Mouse (Mus musculus) intestine, embryonic 14.5 days (tissue): ENCODE results near the gene Slc8a1. TPM values are rescaled to one million over a fixed set of nuclear protein-coding genes. Genes with fewer than 3 reads are reported as not detected.
A peak's percentile ranks its signal among the peaks of the same experiment; 100 is the strongest.

Experiments used
- ATAC-seq: fragments of 200-750 bp; cut with Nextera tagmentation; replicated peaks from 2 replicates; pipeline ENCODE4 v1.8.0; 2017; ENCODE audit warnings: low read depth, moderate number of reproducible peaks, moderate TSS enrichment, moderate library complexity; ENCODE audit not compliant: low FRiP score, low TSS enrichment
- DNase-seq: peaks from one replicate; pipeline ENCODE4 v3.0.0-alpha.2; 2018; ENCODE audit warnings: low spot score
- H3K27ac ChIP-seq: fragments of 300-500 bp; sonication (generic); 2 replicates; pipeline ENCODE4 v1.5.1; 2014; ENCODE audit warnings: low read depth, mild to moderate bottlenecking, control low read depth
- H3K27me3 ChIP-seq: fragments of 300-500 bp; sonication (generic); replicated peaks from 2 replicates; pipeline ENCODE4 v1.6.1; 2014; ENCODE audit warnings: low read length, control low read depth; ENCODE audit not compliant: control insufficient read depth, insufficient read depth
- H3K36me3 ChIP-seq: fragments of 300-500 bp; sonication (generic); 2 replicates; pipeline ENCODE4 v1.6.1; 2014; ENCODE audit warnings: low read length, control low read depth; ENCODE audit not compliant: control insufficient read depth, insufficient read depth
- H3K4me1 ChIP-seq: fragments of 300-500 bp; sonication (generic); replicated peaks from 2 replicates; pipeline ENCODE4 v1.6.1; 2014; ENCODE audit warnings: low read length, control low read depth, mixed read lengths; ENCODE audit not compliant: control insufficient read depth, insufficient read depth
- H3K4me2 ChIP-seq: fragments of 300-500 bp; sonication (generic); 2 replicates; pipeline ENCODE4 v1.6.1; 2014; ENCODE audit warnings: low read length
- H3K4me3 ChIP-seq: fragments of 300-500 bp; sonication (generic); 2 replicates; pipeline ENCODE4 v1.5.1; 2014; ENCODE audit warnings: low read depth, low read length, control low read depth, mixed read lengths
- H3K9ac ChIP-seq: fragments of 300-500 bp; sonication (generic); 2 replicates; pipeline ENCODE4 v1.6.1; 2014; ENCODE audit warnings: mild to moderate bottlenecking, low read length
- H3K9me3 ChIP-seq: fragments of 300-500 bp; sonication (generic); 2 replicates; pipeline ENCODE4 v1.6.1; 2016; ENCODE audit warnings: low read length, control low read depth; ENCODE audit not compliant: control insufficient read depth
- WGBS: fragments of 180-500 bp; shearing (Covaris S2); extraction: QIAGEN DNeasy Blood & Tissue Kit; methylation state at CpG from one replicate; pipeline ENCODE4 v1.1.7; 2014; 5-methylcytosine and 5-hydroxymethylcytosine counted together
- polyA plus RNA-seq: library from polyadenylated mRNA; unstranded; fragments of >200 nt; fragmentation: Nextera tagmentation; extraction: Ambion mirVana; gene quantifications from 2 replicates; pipeline ENCODE4 v1.2.1, GENCODE M21; 2014

The Slc8a1 gene
- polyA plus RNA-seq, 1 experiment from 2014 or later: 9.2 TPM

GRCm38 (mm10) chr17:81402636-81403035 is 335.5 kb downstream of the Slc8a1 start:
- H3K4me1 ChIP-seq: no peaks in the 10 kb centered on the region
- no peak overlapping the region for H3K4me2 ChIP-seq
- 0 out of 2 replicates have a peak, but pooled peaks cover under 1% of the 10 kb centered on the region for H3K36me3 ChIP-seq
- no peak overlapping the region for H3K27ac ChIP-seq
- H3K9me3 ChIP-seq: no peaks in the 10 kb centered on the region
- H3K9ac ChIP-seq: no peak overlapping the region
- DNase-seq (no peak), ATAC-seq (no peak)
- no peaks in the 10 kb centered on the region for H3K27me3 ChIP-seq
- WGBS: 67% methylated on average over 2 of the region's 2 CpGs
- no peak overlapping the region for H3K4me3 ChIP-seq

GRCm38 (mm10) chr17:81400377-81400776 is 337.8 kb downstream of the Slc8a1 start:
- DNase-seq: no peak
- Histone ChIP-seq H3K36me3 (no peaks in the 10 kb centered on the region), H3K4me3 (no peak overlapping the region), H3K4me1 (no peaks in the 10 kb centered on the region), H3K9me3 (no peaks in the 10 kb centered on the region), H3K4me2 (no peak overlapping the region), H3K27ac (no peak overlapping the region), H3K9ac (no peak overlapping the region), H3K27me3 (no peaks in the 10 kb centered on the region)
- no peak for ATAC-seq
- WGBS: 54% methylated on average over 5 of the region's 5 CpGs

- no peaks in the 10 kb centered on the region for H3K36me3 ChIP-seq
- H3K27ac ChIP-seq: no peak overlapping the region
- no peak overlapping the region for H3K4me3 ChIP-seq
- peaks cover 11% of the 10 kb centered on the region; the same call in 1 of the 2 replicates for H3K4me1 ChIP-seq
- no peaks in the 10 kb centered on the region for H3K9me3 ChIP-seq
- no peak overlapping the region for H3K4me2 ChIP-seq
- DNase-seq (no peak), ATAC-seq (no peak)
- H3K9ac ChIP-seq: no peak overlapping the region
- no peaks in the 10 kb centered on the region for H3K27me3 ChIP-seq
- WGBS: 78% methylated on average over 1 of the region's 1 CpGs
Observed at GRCm38 (mm10) chr17:81397434-81397833, 340.7 kb downstream of the Slc8a1 start.

GRCm38 (mm10) chr17:81394124-81394523 is 344.1 kb downstream of the Slc8a1 start:
- Histone ChIP-seq H3K27me3 (no peaks in the 10 kb centered on the region), H3K27ac (no peak overlapping the region), H3K9me3 (no peaks in the 10 kb centered on the region), H3K36me3 (no peaks in the 10 kb centered on the region), H3K9ac (no peak overlapping the region), H3K4me3 (no peak overlapping the region), H3K4me2 (no peak overlapping the region), H3K4me1 (peaks cover 11% of the 10 kb centered on the region; the same call in 1 of the 2 replicates)
- DNase-seq: no peak
- 45% methylated on average over 2 of the region's 2 CpGs for WGBS
- ATAC-seq: no peak

GRCm38 (mm10) chr17:81393040-81393439 is 345.1 kb downstream of the Slc8a1 start:
- H3K27me3 ChIP-seq: no peaks in the 10 kb centered on the region
- H3K36me3 ChIP-seq: no peaks in the 10 kb centered on the region; the same call in 1 of the 2 replicates
- no peak overlapping the region for H3K4me3 ChIP-seq
- WGBS: 40% methylated on average over 4 of the region's 4 CpGs
- H3K27ac ChIP-seq: peak overlapping the region; percentile 54; the same call in 1 of the 2 replicates
- H3K9ac ChIP-seq: no peak overlapping the region
- H3K4me2 ChIP-seq: no peak overlapping the region
- H3K9me3 ChIP-seq: no peaks in the 10 kb centered on the region
- DNase-seq: no peak
- H3K4me1 ChIP-seq: peaks cover 11% of the 10 kb centered on the region; the same call in 1 of the 2 replicates
- ATAC-seq: no peak

- Histone ChIP-seq H3K4me3 (no peak overlapping the region), H3K9ac (no peak overlapping the region), H3K9me3 (no peaks in the 10 kb centered on the region), H3K36me3 (no peaks in the 10 kb centered on the region; the same call in 1 of the 2 replicates), H3K4me1 (peaks cover 11% of the 10 kb centered on the region; the same call in 1 of the 2 replicates), H3K27ac (no peak overlapping the region), H3K27me3 (no peaks in the 10 kb centered on the region), H3K4me2 (no peak overlapping the region)
- 68% methylated on average over 7 of the region's 7 CpGs for WGBS
- ATAC-seq (no peak), DNase-seq (no peak)
Observed at GRCm38 (mm10) chr17:81391478-81391877, 346.7 kb downstream of the Slc8a1 start.

GRCm38 (mm10) chr17:81390790-81391189 is 347.4 kb downstream of the Slc8a1 start:
- Histone ChIP-seq H3K27me3 (no peaks in the 10 kb centered on the region), H3K4me3 (no peak overlapping the region), H3K9me3 (no peaks in the 10 kb centered on the region), H3K4me2 (no peak overlapping the region), H3K36me3 (no peaks in the 10 kb centered on the region; the same call in 1 of the 2 replicates), H3K27ac (no peak overlapping the region), H3K4me1 (peaks cover 11% of the 10 kb centered on the region; the same call in 1 of the 2 replicates), H3K9ac (no peak overlapping the region)
- DNase-seq (no peak), ATAC-seq (no peak)
- WGBS: 80% methylated on average over 3 of the region's 3 CpGs

- Histone ChIP-seq H3K4me1 (no peaks in the 10 kb centered on the region), H3K27ac (no peak overlapping the region), H3K4me3 (no peak overlapping the region), H3K36me3 (no peaks in the 10 kb centered on the region; the same call in 1 of the 2 replicates), H3K4me2 (no peak overlapping the region), H3K27me3 (no peaks in the 10 kb centered on the region), H3K9ac (no peak overlapping the region), H3K9me3 (no peaks in the 10 kb centered on the region)
- WGBS: 80% methylated on average over 2 of the region's 2 CpGs
- DNase-seq: no peak
- no peak for ATAC-seq
Observed at GRCm38 (mm10) chr17:81386118-81386517, 352.1 kb downstream of the Slc8a1 start.

GRCm38 (mm10) chr17:81385476-81385875 is 352.7 kb downstream of the Slc8a1 start:
- Histone ChIP-seq H3K4me1 (no peaks in the 10 kb centered on the region), H3K9me3 (no peaks in the 10 kb centered on the region), H3K27me3 (no peaks in the 10 kb centered on the region), H3K9ac (no peak overlapping the region), H3K36me3 (no peaks in the 10 kb centered on the region; the same call in 1 of the 2 replicates), H3K4me2 (no peak overlapping the region), H3K27ac (no peak overlapping the region), H3K4me3 (no peak overlapping the region)
- 88% methylated on average over 5 of the region's 5 CpGs for WGBS
- no peak for ATAC-seq
- DNase-seq: no peak
